In the genomic region with DNA sequence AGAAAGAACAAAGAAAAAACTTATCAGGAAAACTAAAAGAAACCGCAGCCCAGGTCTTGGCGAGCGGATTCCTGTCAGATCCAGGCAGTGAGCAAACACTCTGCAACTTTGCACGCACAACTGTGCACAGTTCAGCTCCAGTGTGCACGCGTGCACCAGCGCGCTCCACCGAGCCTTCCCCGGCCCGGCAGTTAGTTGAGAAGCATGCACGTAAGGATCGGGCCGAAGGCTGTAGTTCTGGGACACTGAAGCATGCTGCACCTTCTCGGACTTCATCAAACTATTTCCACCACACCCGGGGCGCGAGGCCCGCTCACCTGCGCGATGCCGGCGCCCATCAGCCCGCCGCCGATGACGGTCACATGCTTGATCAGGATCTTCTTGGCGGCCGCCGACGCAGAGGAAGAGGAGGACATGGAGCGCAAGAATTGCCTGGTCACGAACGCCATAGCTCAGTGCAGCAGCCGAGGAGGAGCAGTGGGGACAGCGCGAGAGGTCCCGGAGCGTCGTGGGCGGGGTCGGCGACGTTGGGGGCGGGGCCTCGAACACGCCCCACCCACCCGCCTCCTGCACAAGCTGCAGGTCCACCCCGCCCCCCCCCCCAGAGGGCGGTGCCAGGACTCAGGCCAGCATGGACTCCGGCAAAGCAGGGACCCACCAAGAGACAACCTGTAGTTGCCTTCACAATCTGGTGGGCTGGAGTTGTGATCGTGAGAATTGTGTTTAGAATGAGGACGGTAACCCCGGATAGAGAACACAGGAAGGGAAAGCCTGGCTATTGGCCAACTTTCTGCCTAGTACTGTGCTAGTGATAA, we compare ENCODE assay signal across 8 mouse cellular contexts. TPM values are rescaled to one million over a fixed set of nuclear protein-coding genes. Genes with fewer than 3 reads are reported as not detected.
DNase-seq lines count a peak whose midpoint lies in the region; ATAC-seq and TF ChIP-seq lines count a peak whose summit lies in the region.

A gene (minus strand): TSS at position 543 of the 815 bp plus-strand sequence.

- no peaks in the 10 kb centered on the region; the same call in 1 of the 2 replicates for H3K4me1 ChIP-seq in cortical plate, adult 2 months (ENCODE audit: control insufficient read depth, insufficient read depth, low read length)

- H3K4me3 ChIP-seq in cortical plate, adult 2 months (ENCODE audit: insufficient read depth, low read length), result peak within 1 kb of the TSS; percentile 74

- peak; percentile 79 for ATAC-seq in activated CD4-positive, CD25-positive, alpha-beta regulatory T cell, adult 4 months
- ATAC-seq in megakaryocyte progenitor cell, adult 5-6 weeks (replicated peaks; ENCODE audit: poor library complexity), result peak; percentile 82

- 0 out of 2 replicates have a peak within 1 kb of the TSS, but pooled peaks have one; percentile 41 for H3K27ac ChIP-seq in cortical plate, adult 2 months (ENCODE audit: insufficient read depth, low read length)

- no peak for TF ChIP-seq CTCF in cortical plate, adult 2 months (IDR thresholded peaks at IDR 0.05; ENCODE audit: extremely low read depth, insufficient read depth, low read length)

- peak; percentile 78; the same call in 1 of the 2 replicates for TF ChIP-seq POLR2A in cortical plate, adult 2 months (IDR thresholded peaks at IDR 0.05; ENCODE audit: extremely low read depth, insufficient read depth, low read length)

- DNase-seq in gastrocnemius, postnatal 10 days, result peak; percentile 86
- DNase-seq in induced T-regulatory cell, adult 2 months (ENCODE audit: low read depth), result peak; percentile 92
- DNase-seq in left cerebral cortex, adult 9 months (ENCODE audit: low spot score in 2 of 2), result peak; percentile 30 to 74
- DNase-seq in right cerebral cortex, postnatal 14 days, result peak; percentile 76
- peak; percentile 77 to 86 for DNase-seq in urinary bladder, postnatal 36 days (ENCODE audit: low spot score in 2 of 2)

RNA-seq across cellular contexts. Expression of the gene that starts here (rescaled TPM):
- polyA plus RNA-seq in activated CD4-positive, CD25-positive, alpha-beta regulatory T cell, adult 4 months (2017; shearing (Covaris generic)), result 10 to 100 TPM; 74.7 to 79.3 TPM
- polyA plus RNA-seq in cortical plate, adult 2 months (2012; rRNA removed), result 40.3 and 46.0 TPM in 2 replicates
- 100 to 1,000 TPM; 208 to 234 TPM for total RNA-seq in gastrocnemius, postnatal 10 days (2021)
- 65.5 and 76.6 TPM in 2 replicates for total RNA-seq in megakaryocyte progenitor cell, adult 5-6 weeks (2015)
- 59.2 and 61.1 TPM in 2 replicates for total RNA-seq in megakaryocyte progenitor cell, adult 5-6 weeks (2017)

Comparison
In these comparisons a context has a peak if more than half of its experiments do, and no peak if none do; other contexts are left out.
1. Peak in every context shown above with its lines: DNase-seq, ATAC-seq, H3K4me3 ChIP-seq and H3K27ac ChIP-seq.